32 mouse cellular contexts compared by ENCODE assay signal in genomic region chr4:141568966-141569365, GRCm38 (mm10). TPM values are rescaled to one million over a fixed set of nuclear protein-coding genes. Genes with fewer than 3 reads are reported as not detected.
DNase-seq lines count a peak whose midpoint lies in the region; ATAC-seq and TF ChIP-seq lines count a peak whose summit lies in the region.
"Had no signal": no experiment of that assay in that cellular context is flagged by ENCODE, and none has a peak within 500 bp of the region (broad histone marks: within the 10 kb centered on the region; RNA-seq: fewer than 3 reads in every experiment).

No protein-coding gene starts in this region.

- no peak for TF ChIP-seq EP300 in liver, postnatal 0 days (IDR thresholded peaks at IDR 0.05; ENCODE audit: low read depth)

- no peak overlapping the region for H3K4me3 ChIP-seq in liver, postnatal 0 days (ENCODE audit: low read depth, low read length)
- no peak overlapping the region for H3K4me3 ChIP-seq in liver, embryonic 12.5 days
- H3K4me3 ChIP-seq: embryonic facial prominence, embryonic 12.5 days; heart, embryonic 10.5 days; intestine, embryonic 15.5 days; layer of hippocampus, adult 2 months; limb, embryonic 12.5 days; midbrain, embryonic 15.5 days; neural tube, embryonic 12.5 days had no signal

- H3K27ac ChIP-seq in liver, postnatal 0 days (ENCODE audit: low read depth), result peak overlapping the region; percentile 11; the same call in 1 of the 2 replicates
- no peak overlapping the region for H3K27ac ChIP-seq in liver, embryonic 12.5 days
- H3K27ac ChIP-seq: embryonic facial prominence, embryonic 12.5 days; heart, embryonic 10.5 days; intestine, embryonic 15.5 days; limb, embryonic 12.5 days; midbrain, embryonic 15.5 days; neural tube, embryonic 12.5 days had no signal

- intact Hi-C loops in left cerebral cortex, postnatal 14 days (cut with DNase I), result no loop called here

- H3K36me3 ChIP-seq in liver, postnatal 0 days (replicated peaks; ENCODE audit: insufficient read depth, low read length), result no peaks in the 10 kb centered on the region
- no peaks in the 10 kb centered on the region for H3K36me3 ChIP-seq in liver, embryonic 12.5 days
- H3K36me3 ChIP-seq: embryonic facial prominence, embryonic 12.5 days; heart, embryonic 10.5 days; intestine, embryonic 15.5 days; limb, embryonic 12.5 days; midbrain, embryonic 15.5 days; neural tube, embryonic 12.5 days had no signal

- no peaks in the 10 kb centered on the region for H3K27me3 ChIP-seq in liver, postnatal 0 days (ENCODE audit: insufficient read depth, low read length)
- peaks cover 32% of the 10 kb centered on the region; the same call in 1 of the 2 replicates for H3K27me3 ChIP-seq in liver, embryonic 12.5 days (replicated peaks)
- H3K27me3 ChIP-seq: embryonic facial prominence, embryonic 12.5 days; intestine, embryonic 15.5 days; limb, embryonic 12.5 days; midbrain, embryonic 15.5 days; neural tube, embryonic 12.5 days; Patski had no signal

- 77% methylated on average over 5 of the region's 5 CpGs for WGBS in liver, postnatal 0 days (ENCODE audit: insufficient replicate concordance)
- WGBS in liver, embryonic 12.5 days (ENCODE audit: insufficient replicate concordance), result 74% methylated on average over 5 of the region's 5 CpGs

- TF ChIP-seq CTCF in liver, postnatal 0 days (IDR thresholded peaks at IDR 0.05; ENCODE audit: low read depth), result no peak

- peak; percentile 26 to 73 for DNase-seq in adrenal gland, adult (ENCODE audit: inconsistent age in 2 of 2, low spot score in 1 of 2)
- DNase-seq in adrenal gland, adult 18-20 months (ENCODE audit: low spot score in 2 of 2), result no peak
- DNase-seq in liver, postnatal 0 days, result no peak
- DNase-seq in R1 (ENCODE audit: low read depth, low spot score), result peak; percentile 85
- DNase-seq in left cerebral cortex, postnatal 14 days (ENCODE audit: low spot score in 2 of 2), result no peak
- DNase-seq: cerebellum, adult 18-20 months; cerebellum, postnatal 25 days; forebrain, postnatal 0 days; kidney, adult 8-10 months; kidney, postnatal 25 days; layer of hippocampus, postnatal 36 days; lung, adult 2 months; lung, postnatal 36 days; retina, postnatal 1 day; thymus, postnatal 25 days had no signal

- no peak overlapping the region for H3K4me2 ChIP-seq in liver, postnatal 0 days (ENCODE audit: low read depth, low read length)
- no peak overlapping the region for H3K4me2 ChIP-seq in liver, embryonic 12.5 days
- H3K4me2 ChIP-seq: embryonic facial prominence, embryonic 12.5 days; intestine, embryonic 15.5 days; limb, embryonic 12.5 days; liver, embryonic 11.5 days; midbrain, embryonic 15.5 days; neural tube, embryonic 12.5 days had no signal

- peaks cover 26% of the 10 kb centered on the region for H3K4me1 ChIP-seq in liver, postnatal 0 days (ENCODE audit: insufficient read depth)
- peaks cover 21% of the 10 kb centered on the region; the same call in 1 of the 2 replicates for H3K4me1 ChIP-seq in liver, embryonic 12.5 days
- H3K4me1 ChIP-seq: embryonic facial prominence, embryonic 12.5 days; midbrain, embryonic 15.5 days; neural tube, embryonic 12.5 days had no signal

- no peak for ATAC-seq in liver, postnatal 0 days
- no peak for ATAC-seq in liver, embryonic 12.5 days
- ATAC-seq in granulocyte monocyte progenitor cell, adult 5-6 weeks (replicated peaks; ENCODE audit: poor library complexity, severe bottlenecking), result no peak
- ATAC-seq: activated CD4-positive, CD25-positive, alpha-beta regulatory T cell, adult 4 months; forebrain, postnatal 0 days; hindbrain, embryonic 16.5 days; intestine, embryonic 15.5 days; midbrain, embryonic 15.5 days; Patski had no signal

- H3K9ac ChIP-seq in liver, postnatal 0 days (replicated peaks), result no peak overlapping the region
- no peak overlapping the region for H3K9ac ChIP-seq in liver, embryonic 12.5 days
- H3K9ac ChIP-seq: embryonic facial prominence, embryonic 12.5 days; forebrain, postnatal 0 days; intestine, embryonic 15.5 days; limb, embryonic 12.5 days; midbrain, embryonic 15.5 days; neural tube, embryonic 12.5 days had no signal

- no peaks in the 10 kb centered on the region for H3K9me3 ChIP-seq in liver, postnatal 0 days (ENCODE audit: low read length)
- no peaks in the 10 kb centered on the region for H3K9me3 ChIP-seq in liver, embryonic 12.5 days (replicated peaks)
- H3K9me3 ChIP-seq: embryonic facial prominence, embryonic 12.5 days; heart, embryonic 10.5 days; intestine, embryonic 15.5 days; limb, embryonic 12.5 days; midbrain, embryonic 15.5 days; neural tube, embryonic 12.5 days had no signal

RNA-seq across cellular contexts. Expression of gene Spen, which starts 30.6 kb away (rescaled TPM):
- total RNA-seq in adrenal gland, adult 18-20 months (2021), result 10 to 100 TPM; 49.4 to 53.7 TPM
- polyA plus RNA-seq in liver, postnatal 0 days (2015; fragmentation: Nextera tagmentation; extraction: Ambion mirVana), result 2.3 and 3.0 TPM in 2 replicates
- polyA plus RNA-seq in liver, embryonic 12.5 days (2016; fragmentation: Nextera tagmentation; extraction: Ambion mirVana), result 9.1 and 9.2 TPM in 2 replicates
- total RNA-seq in left cerebral cortex, postnatal 14 days (2021), result 10 to 100 TPM; 49.5 to 58.6 TPM
- 37.8 TPM in 2 replicates for total RNA-seq in granulocyte monocyte progenitor cell, adult 5-6 weeks (2014; fragmentation: Nextera tagmentation)
- total RNA-seq in granulocyte monocyte progenitor cell, adult 5-6 weeks (2017), result 21.4 and 25.5 TPM in 2 replicates

RNA-seq across cellular contexts. Expression of gene Fblim1, which starts 36.9 kb away (rescaled TPM):
- 10 to 100 TPM in 1 of 2 experiments, 1 to 10 TPM in 1; 6.8 to 13.0 TPM for total RNA-seq in adrenal gland, adult 18-20 months (2021)
- 1.5 and 1.8 TPM in 2 replicates for polyA plus RNA-seq in liver, postnatal 0 days (2015; fragmentation: Nextera tagmentation; extraction: Ambion mirVana)
- polyA plus RNA-seq in liver, embryonic 12.5 days (2016; fragmentation: Nextera tagmentation; extraction: Ambion mirVana), result 4.0 and 5.3 TPM in 2 replicates
- total RNA-seq in left cerebral cortex, postnatal 14 days (2021), result 1 to 10 TPM; 1.2 to 1.3 TPM
- total RNA-seq in granulocyte monocyte progenitor cell, adult 5-6 weeks (2014; fragmentation: Nextera tagmentation), result 0.11 and 0.36 TPM in 2 replicates
- not detected in 2 replicates for total RNA-seq in granulocyte monocyte progenitor cell, adult 5-6 weeks (2017)
- total RNA-seq: megakaryocyte-erythroid progenitor cell, adult 5-6 weeks had no signal

RNA-seq across cellular contexts. Expression of gene Tmem82, which starts 49.5 kb away (rescaled TPM):
- 1 to 10 TPM; 1.1 to 2.8 TPM for total RNA-seq in adrenal gland, adult 18-20 months (2021)
- 17.3 and 17.8 TPM in 2 replicates for polyA plus RNA-seq in liver, postnatal 0 days (2015; fragmentation: Nextera tagmentation; extraction: Ambion mirVana)
- 3.2 and 3.6 TPM in 2 replicates for polyA plus RNA-seq in liver, embryonic 12.5 days (2016; fragmentation: Nextera tagmentation; extraction: Ambion mirVana)
- under 1 TPM; 0.76 to 0.97 TPM for total RNA-seq in left cerebral cortex, postnatal 14 days (2021)
- 1.7 and 3.8 TPM in 2 replicates for total RNA-seq in granulocyte monocyte progenitor cell, adult 5-6 weeks (2014; fragmentation: Nextera tagmentation)
- 0.72 TPM in 1 of 2 replicates, not detected in the other for total RNA-seq in granulocyte monocyte progenitor cell, adult 5-6 weeks (2017)

RNA-seq across cellular contexts. Expression of gene Slc25a34, which starts 54.7 kb away (rescaled TPM):
- total RNA-seq in adrenal gland, adult 18-20 months (2021), result 10 to 100 TPM in 1 of 2 experiments, 1 to 10 TPM in 1; 3.5 to 10.3 TPM
- 0.40 and 0.76 TPM in 2 replicates for polyA plus RNA-seq in liver, postnatal 0 days (2015; fragmentation: Nextera tagmentation; extraction: Ambion mirVana)
- not detected in 2 replicates for polyA plus RNA-seq in liver, embryonic 12.5 days (2016; fragmentation: Nextera tagmentation; extraction: Ambion mirVana)
- 1 to 10 TPM; 2.7 to 2.9 TPM for total RNA-seq in left cerebral cortex, postnatal 14 days (2021)
- total RNA-seq in granulocyte monocyte progenitor cell, adult 5-6 weeks (2014; fragmentation: Nextera tagmentation), result not detected in 2 replicates
- total RNA-seq in granulocyte monocyte progenitor cell, adult 5-6 weeks (2017), result not detected in 2 replicates
- total RNA-seq: hematopoietic stem cell, adult 5-6 weeks; megakaryocyte-erythroid progenitor cell, adult 5-6 weeks had no signal
- polyA plus RNA-seq: activated CD4-positive, CD25-positive, alpha-beta regulatory T cell, adult 4 months; embryonic facial prominence, embryonic 12.5 days; forebrain, embryonic 11.5 days; limb, embryonic 12.5 days; liver, embryonic 11.5 days; neural tube, embryonic 12.5 days; stomach, embryonic 14.5 days had no signal

Comparison
In these comparisons a context has a peak if more than half of its experiments do, and no peak if none do; other contexts are left out.
1. DNase-seq: peak in adrenal gland, adult (2 of 2) and R1 (single experiment); none in adrenal gland, adult 18-20 months (0 of 2), liver, postnatal 0 days (single experiment) and left cerebral cortex, postnatal 14 days (0 of 2).